Mouse (Mus musculus): ENCODE results near the gene March1. TPM values are rescaled to one million over a fixed set of nuclear protein-coding genes. Genes with fewer than 3 reads are reported as not detected.

The March1 gene
- 2.2 and 2.4 TPM in 2 replicates for polyA plus RNA-seq (2012; rRNA removed)

- no peaks in the 10 kb centered on the region for H3K27me3 ChIP-seq (ENCODE audit: control insufficient read depth, insufficient read depth, low read length)
These were observed at the start of gene March1 for GRCm38 (mm10) chr8:65617871-65618751. Gene March1, plus strand, starts transcription at chr8:65617900.

DNA sequence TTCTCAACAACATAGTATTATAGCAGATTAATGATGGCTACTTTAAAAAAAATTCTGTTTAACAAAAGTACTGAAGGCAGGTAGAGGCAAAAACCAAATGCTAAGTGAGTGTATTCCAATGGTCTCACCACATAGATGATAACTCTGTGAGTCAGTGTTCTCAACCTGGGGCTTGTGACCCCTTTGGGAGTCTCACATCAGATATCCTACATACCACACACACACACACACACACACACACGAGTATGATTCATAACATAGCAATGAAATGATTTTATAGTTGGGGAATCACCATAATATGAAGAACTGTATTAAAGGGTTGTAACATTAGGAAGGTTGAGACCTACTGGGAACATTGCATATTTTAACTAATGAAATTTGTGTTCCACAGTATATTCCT lies 30.8 kb upstream of the March1 start:
- H3K27ac ChIP-seq (ENCODE audit: control insufficient read depth, insufficient read depth, low read length): no peak overlapping the region
- no peaks in the 10 kb centered on the region for H3K36me3 ChIP-seq (ENCODE audit: control insufficient read depth, insufficient read depth, low read length)
- no peak for TF ChIP-seq POLR2A (IDR thresholded peaks at IDR 0.05; ENCODE audit: control insufficient read depth, extremely low read depth, insufficient read depth, low read length, poor library complexity)
- TF ChIP-seq CTCF (IDR thresholded peaks at IDR 0.05; ENCODE audit: borderline replicate concordance, control insufficient read depth, extremely low read depth, insufficient read depth, low read length, poor library complexity): no peak
- 54% methylated on average over 1 of the region's 1 CpGs for WGBS
- H3K4me3 ChIP-seq (ENCODE audit: control insufficient read depth, insufficient read depth, low read length): no peak overlapping the region
- H3K4me1 ChIP-seq (replicated peaks; ENCODE audit: control insufficient read depth, insufficient read depth, low read length): no peaks in the 10 kb centered on the region
- no peaks in the 10 kb centered on the region for H3K27me3 ChIP-seq (ENCODE audit: control insufficient read depth, insufficient read depth, low read length)
- DNase-seq: no peak

More at GRCm38 (mm10) chr8:65617871-65618751, at the start of gene March1:
- no peak within 1 kb of the TSS for H3K4me3 ChIP-seq (ENCODE audit: control insufficient read depth, insufficient read depth, low read length)
- no peak for DNase-seq
- no peaks in the 10 kb centered on the region for H3K36me3 ChIP-seq (ENCODE audit: control insufficient read depth, insufficient read depth, low read length)
- WGBS: 7% methylated on average over 23 of the region's 23 CpGs
- H3K4me1 ChIP-seq (replicated peaks; ENCODE audit: control insufficient read depth, insufficient read depth, low read length): no peaks in the 10 kb centered on the region
- TF ChIP-seq POLR2A (IDR thresholded peaks at IDR 0.05; ENCODE audit: control insufficient read depth, extremely low read depth, insufficient read depth, low read length, poor library complexity) (no peak), CTCF (IDR thresholded peaks at IDR 0.05; ENCODE audit: borderline replicate concordance, control insufficient read depth, extremely low read depth, insufficient read depth, low read length, poor library complexity) (no peak)
- H3K27ac ChIP-seq (ENCODE audit: control insufficient read depth, insufficient read depth, low read length): no peak within 1 kb of the TSS

- 55% methylated on average over 2 of the region's 2 CpGs for WGBS
- no peak for DNase-seq
- H3K36me3 ChIP-seq (ENCODE audit: control insufficient read depth, insufficient read depth, low read length): no peaks in the 10 kb centered on the region
- no peak overlapping the region for H3K27ac ChIP-seq (ENCODE audit: control insufficient read depth, insufficient read depth, low read length)
- TF ChIP-seq POLR2A (IDR thresholded peaks at IDR 0.05; ENCODE audit: control insufficient read depth, extremely low read depth, insufficient read depth, low read length, poor library complexity) (no peak), CTCF (IDR thresholded peaks at IDR 0.05; ENCODE audit: borderline replicate concordance, control insufficient read depth, extremely low read depth, insufficient read depth, low read length, poor library complexity) (no peak)
- H3K27me3 ChIP-seq (ENCODE audit: control insufficient read depth, insufficient read depth, low read length): no peaks in the 10 kb centered on the region
- no peaks in the 10 kb centered on the region for H3K4me1 ChIP-seq (replicated peaks; ENCODE audit: control insufficient read depth, insufficient read depth, low read length)
- H3K4me3 ChIP-seq (ENCODE audit: control insufficient read depth, insufficient read depth, low read length): no peak overlapping the region
These were observed 14.5 kb upstream of the March1 start for GRCm38 (mm10) chr8:65603241-65603640.

GRCm38 (mm10) chr8:65609509-65609908 lies 8.2 kb upstream of the March1 start:
- Histone ChIP-seq H3K4me3 (ENCODE audit: control insufficient read depth, insufficient read depth, low read length) (no peak overlapping the region), H3K36me3 (ENCODE audit: control insufficient read depth, insufficient read depth, low read length) (no peaks in the 10 kb centered on the region), H3K4me1 (replicated peaks; ENCODE audit: control insufficient read depth, insufficient read depth, low read length) (no peaks in the 10 kb centered on the region), H3K27me3 (ENCODE audit: control insufficient read depth, insufficient read depth, low read length) (no peaks in the 10 kb centered on the region), H3K27ac (ENCODE audit: control insufficient read depth, insufficient read depth, low read length) (no peak overlapping the region)
- DNase-seq: no peak
- TF ChIP-seq POLR2A (IDR thresholded peaks at IDR 0.05; ENCODE audit: control insufficient read depth, extremely low read depth, insufficient read depth, low read length, poor library complexity) (no peak), CTCF (IDR thresholded peaks at IDR 0.05; ENCODE audit: borderline replicate concordance, control insufficient read depth, extremely low read depth, insufficient read depth, low read length, poor library complexity) (no peak)
- WGBS: 70% methylated on average over 2 of the region's 2 CpGs

- Histone ChIP-seq H3K4me1 (replicated peaks; ENCODE audit: control insufficient read depth, insufficient read depth, low read length) (no peaks in the 10 kb centered on the region), H3K27ac (ENCODE audit: control insufficient read depth, insufficient read depth, low read length) (no peak overlapping the region), H3K27me3 (ENCODE audit: control insufficient read depth, insufficient read depth, low read length) (no peaks in the 10 kb centered on the region), H3K36me3 (ENCODE audit: control insufficient read depth, insufficient read depth, low read length) (no peaks in the 10 kb centered on the region), H3K4me3 (ENCODE audit: control insufficient read depth, insufficient read depth, low read length) (no peak overlapping the region)
- DNase-seq: no peak
- TF ChIP-seq POLR2A (IDR thresholded peaks at IDR 0.05; ENCODE audit: control insufficient read depth, extremely low read depth, insufficient read depth, low read length, poor library complexity) (no peak), CTCF (IDR thresholded peaks at IDR 0.05; ENCODE audit: borderline replicate concordance, control insufficient read depth, extremely low read depth, insufficient read depth, low read length, poor library complexity) (no peak)
- 51% methylated on average over 7 of the region's 7 CpGs for WGBS
These were observed 1.3 kb downstream of the March1 start for GRCm38 (mm10) chr8:65618966-65619365.

DNA sequence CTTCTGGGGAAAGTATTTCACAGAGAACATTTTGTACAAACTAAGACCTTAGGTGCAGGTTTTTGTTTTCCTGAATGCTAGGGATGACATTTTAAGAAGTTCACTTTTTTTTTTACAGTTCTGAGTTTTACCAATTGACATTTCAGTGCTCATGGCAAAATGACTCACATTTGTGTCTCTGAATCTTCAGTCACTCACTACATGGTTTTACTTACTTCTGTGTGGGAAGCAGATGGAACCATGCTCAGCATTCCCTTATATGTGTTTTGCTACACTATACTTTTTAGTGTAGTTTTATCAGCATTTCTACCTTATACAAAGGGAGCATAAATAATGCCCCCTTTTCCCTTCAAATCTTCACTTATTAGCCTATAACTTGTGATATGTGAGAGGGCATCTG lies 27.2 kb downstream of the March1 start:
- DNase-seq: no peak
- no peaks in the 10 kb centered on the region for H3K27me3 ChIP-seq (ENCODE audit: control insufficient read depth, insufficient read depth, low read length)
- H3K36me3 ChIP-seq (ENCODE audit: control insufficient read depth, insufficient read depth, low read length): no peaks in the 10 kb centered on the region
- TF ChIP-seq CTCF (IDR thresholded peaks at IDR 0.05; ENCODE audit: borderline replicate concordance, control insufficient read depth, extremely low read depth, insufficient read depth, low read length, poor library complexity) (no peak), POLR2A (IDR thresholded peaks at IDR 0.05; ENCODE audit: control insufficient read depth, extremely low read depth, insufficient read depth, low read length, poor library complexity) (no peak)
- no peak overlapping the region for H3K27ac ChIP-seq (ENCODE audit: control insufficient read depth, insufficient read depth, low read length)
- no peak overlapping the region for H3K4me3 ChIP-seq (ENCODE audit: control insufficient read depth, insufficient read depth, low read length)
- H3K4me1 ChIP-seq (replicated peaks; ENCODE audit: control insufficient read depth, insufficient read depth, low read length): no peaks in the 10 kb centered on the region
